Mouse (Mus musculus) macrophage (primary cell): ENCODE results near the gene Taf15. TPM values are rescaled to one million over a fixed set of nuclear protein-coding genes. Genes with fewer than 3 reads are reported as not detected.
A peak's percentile ranks its signal among the peaks of the same experiment; 100 is the strongest.

ENCODE experiments used
- H3K27ac ChIP-seq: fragments of 350-480 bp; formaldehyde crosslinking; 2 replicates; pipeline ENCODE4 v1.9.0; 2021
- H3K36me3 ChIP-seq: fragments of 350-480 bp; formaldehyde crosslinking; 2 replicates; pipeline ENCODE4 v1.9.0; 2021; ENCODE audit errors: inconsistent target
- H3K4me3 ChIP-seq: fragments of 350-480 bp; formaldehyde crosslinking; 2 replicates; pipeline ENCODE4 v1.9.0; 2021; ENCODE audit errors: inconsistent target
- H3K79me2 ChIP-seq: fragments of 350-480 bp; formaldehyde crosslinking; 2 replicates; pipeline ENCODE4 v1.9.0; 2021; ENCODE audit errors: inconsistent target
- WGBS: methylation state at CpG from one replicate; pipeline ENCODE4 v1.1.7; 2026; ENCODE audit warnings: inconsistent platforms; ENCODE audit not compliant: missing documents; 5-methylcytosine and 5-hydroxymethylcytosine counted together
- polyA plus RNA-seq: library from polyadenylated mRNA; stranded (reverse); fragments of 250-400 nt; gene quantifications from 3 replicates; pipeline ENCODE4 v1.2.4, GENCODE M21; 2018; ENCODE audit warnings: inconsistent platforms

The Taf15 gene
- polyA plus RNA-seq, 1 experiment from 2014 or later, result 132 TPM

GRCm38 (mm10) chr11:83448021-83448926, 24.6 kb upstream of the Taf15 start:
- H3K36me3 ChIP-seq, result no peaks in the 10 kb centered on the region
- H3K4me3 ChIP-seq, result no peak overlapping the region
- H3K27ac ChIP-seq, result no peak overlapping the region
- no peaks in the 10 kb centered on the region for H3K79me2 ChIP-seq
- WGBS, result 90% methylated on average over 16 of the region's 16 CpGs

- Histone ChIP-seq H3K27ac (no peak overlapping the region), H3K4me3 (no peak overlapping the region), H3K36me3 (no peaks in the 10 kb centered on the region), H3K79me2 (no peaks in the 10 kb centered on the region)
These were observed 24.0 kb upstream of the Taf15 start for GRCm38 (mm10) chr11:83448927-83449236.

GRCm38 (mm10) chr11:83449298-83449697, 23.6 kb upstream of the Taf15 start:
- no peaks in the 10 kb centered on the region for H3K36me3 ChIP-seq
- 64% methylated on average over 3 of the region's 4 CpGs for WGBS
- no peak overlapping the region for H3K27ac ChIP-seq
- H3K4me3 ChIP-seq, result no peak overlapping the region
- H3K79me2 ChIP-seq, result no peaks in the 10 kb centered on the region

GRCm38 (mm10) chr11:83450550-83450949, 22.3 kb upstream of the Taf15 start:
- no peaks in the 10 kb centered on the region for H3K79me2 ChIP-seq
- no peaks in the 10 kb centered on the region for H3K36me3 ChIP-seq
- no peak overlapping the region for H3K27ac ChIP-seq
- WGBS, result 78% methylated on average over 1 of the region's 1 CpGs
- no peak overlapping the region for H3K4me3 ChIP-seq

- Histone ChIP-seq H3K36me3 (no peaks in the 10 kb centered on the region), H3K79me2 (no peaks in the 10 kb centered on the region), H3K4me3 (no peak overlapping the region), H3K27ac (no peak overlapping the region)
- WGBS, result 90% methylated on average over 10 of the region's 10 CpGs
These were observed 21.6 kb upstream of the Taf15 start for GRCm38 (mm10) chr11:83451281-83451680.

- no peaks in the 10 kb centered on the region for H3K36me3 ChIP-seq
- H3K79me2 ChIP-seq, result no peaks in the 10 kb centered on the region
- WGBS, result 26% methylated on average over 4 of the region's 4 CpGs
- H3K27ac ChIP-seq, result no peak overlapping the region
- H3K4me3 ChIP-seq, result no peak overlapping the region
These were observed 18.3 kb upstream of the Taf15 start for GRCm38 (mm10) chr11:83454548-83454947.

- Histone ChIP-seq H3K79me2 (no peaks in the 10 kb centered on the region), H3K27ac (no peak overlapping the region), H3K36me3 (no peaks in the 10 kb centered on the region), H3K4me3 (no peak overlapping the region)
- 86% methylated on average over 3 of the region's 3 CpGs for WGBS
These were observed 17.3 kb upstream of the Taf15 start for GRCm38 (mm10) chr11:83455608-83456007.

GRCm38 (mm10) chr11:83457257-83457656, 15.6 kb upstream of the Taf15 start:
- WGBS, result 88% methylated on average over 7 of the region's 7 CpGs
- H3K36me3 ChIP-seq, result no peaks in the 10 kb centered on the region
- H3K79me2 ChIP-seq, result no peaks in the 10 kb centered on the region
- H3K27ac ChIP-seq, result no peak overlapping the region
- H3K4me3 ChIP-seq, result no peak overlapping the region

GRCm38 (mm10) chr11:83457912-83458601, 14.8 kb upstream of the Taf15 start:
- 92% methylated on average over 9 of the region's 9 CpGs for WGBS
- Histone ChIP-seq H3K4me3 (no peak overlapping the region), H3K36me3 (no peaks in the 10 kb centered on the region), H3K79me2 (no peaks in the 10 kb centered on the region), H3K27ac (no peak overlapping the region)

- Histone ChIP-seq H3K4me3 (no peak overlapping the region), H3K36me3 (no peaks in the 10 kb centered on the region), H3K27ac (no peak overlapping the region), H3K79me2 (no peaks in the 10 kb centered on the region)
- WGBS, result 74% methylated on average over 10 of the region's 10 CpGs
These were observed 11.3 kb upstream of the Taf15 start for GRCm38 (mm10) chr11:83461462-83462027.

GRCm38 (mm10) chr11:83462711-83463244, 10.1 kb upstream of the Taf15 start, which contains the start of gene Mmp28:
Gene Mmp28, minus strand, starts transcription at chr11:83463071.
- Histone ChIP-seq H3K36me3 (no peaks in the 10 kb centered on the region), H3K79me2 (no peaks in the 10 kb centered on the region), H3K4me3 (peak within 1 kb of the TSS; percentile 29; the same call in 1 of the 2 replicates), H3K27ac (no peak within 1 kb of the TSS)
- WGBS, result 3% methylated on average over 42 of the region's 42 CpGs

- H3K36me3 ChIP-seq, result no peaks in the 10 kb centered on the region
- H3K27ac ChIP-seq, result no peak overlapping the region
- 67% methylated on average over 2 of the region's 2 CpGs for WGBS
These were observed 6.9 kb upstream of the Taf15 start for GRCm38 (mm10) chr11:83465976-83466375.

GRCm38 (mm10) chr11:83467120-83467652, 5.7 kb upstream of the Taf15 start:
- 32% methylated on average over 11 of the region's 11 CpGs for WGBS
- H3K4me3 ChIP-seq, result no peak overlapping the region
- no peaks in the 10 kb centered on the region for H3K36me3 ChIP-seq
- no peak overlapping the region for H3K27ac ChIP-seq
- H3K79me2 ChIP-seq, result no peaks in the 10 kb centered on the region

More at GRCm38 (mm10) chr11:83465976-83466375, 6.9 kb upstream of the Taf15 start:
- Histone ChIP-seq H3K79me2 (no peaks in the 10 kb centered on the region), H3K4me3 (no peak overlapping the region)

GRCm38 (mm10) chr11:83468765-83469164, 4.1 kb upstream of the Taf15 start:
- Histone ChIP-seq H3K4me3 (no peak overlapping the region), H3K79me2 (peaks cover 6% of the 10 kb centered on the region), H3K36me3 (no peaks in the 10 kb centered on the region), H3K27ac (no peak overlapping the region)
- 96% methylated on average over 3 of the region's 3 CpGs for WGBS
